27 mouse cellular contexts compared by ENCODE assay signal in the genomic region with DNA sequence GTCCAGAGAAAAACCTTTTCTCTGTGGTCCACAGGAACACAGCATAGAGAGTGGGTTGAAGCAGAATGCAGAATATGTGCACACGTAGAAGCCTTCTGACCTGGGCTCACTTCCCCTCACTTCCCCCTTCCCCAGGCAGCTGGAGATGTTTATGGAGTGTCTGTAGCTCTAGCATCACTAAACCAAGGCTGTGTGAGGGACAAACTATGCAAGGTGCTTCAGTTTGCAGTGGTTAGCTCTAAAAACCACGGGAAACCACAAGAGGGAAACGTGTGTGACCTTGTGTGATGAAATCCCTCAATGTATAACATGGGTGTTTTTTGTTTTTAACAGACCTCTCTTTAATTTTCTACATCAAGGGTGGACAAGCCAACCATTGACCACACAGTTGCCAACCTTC. TPM values are rescaled to one million over a fixed set of nuclear protein-coding genes. Genes with fewer than 3 reads are reported as not detected.
DNase-seq lines count a peak whose midpoint lies in the region; ATAC-seq lines count a peak whose summit lies in the region.
"Had no signal": no experiment of that assay in that cellular context is flagged by ENCODE, and none has a peak within 500 bp of the region (broad histone marks: within the 10 kb centered on the region; RNA-seq: fewer than 3 reads in every experiment).

No protein-coding gene starts in this region.

- peaks cover 2% of the 10 kb centered on the region; the same call in 1 of the 2 replicates for H3K4me1 ChIP-seq in forebrain, embryonic 11.5 days (replicated peaks; ENCODE audit: control insufficient read depth, insufficient read depth, low read length)
- peaks cover 20% of the 10 kb centered on the region for H3K4me1 ChIP-seq in forebrain, embryonic 13.5 days
- H3K4me1 ChIP-seq: heart, embryonic 12.5 days had no signal

- 0 out of 2 replicates have a peak, but pooled peaks have one; percentile 24 for ATAC-seq in forebrain, embryonic 11.5 days (replicated peaks; ENCODE audit: low FRiP score)
- ATAC-seq in forebrain, embryonic 13.5 days = no peak
- ATAC-seq in common myeloid progenitor, adult 5-6 weeks (replicated peaks; ENCODE audit: low read depth, poor library complexity, severe bottlenecking) = peak; percentile 84
- ATAC-seq in megakaryocyte, adult 5-6 weeks (ENCODE audit: poor library complexity, severe bottlenecking) = peak; percentile 58
- ATAC-seq: activated CD4-positive, CD25-positive, alpha-beta regulatory T cell, adult 4 months; CD4-positive, CD25-positive, alpha-beta regulatory T cell, adult 4 months; forebrain, embryonic 14.5 days; intestine, postnatal 0 days had no signal

- H3K9me3 ChIP-seq in forebrain, embryonic 11.5 days (ENCODE audit: control insufficient read depth, low read length) = no peaks in the 10 kb centered on the region
- H3K9me3 ChIP-seq in forebrain, embryonic 13.5 days (replicated peaks) = 0 out of 2 replicates have a peak, but pooled peaks cover 4% of the 10 kb centered on the region
- H3K9me3 ChIP-seq: embryonic facial prominence, embryonic 12.5 days; heart, embryonic 15.5 days; hindbrain, embryonic 15.5 days had no signal

- no peak overlapping the region for H3K27ac ChIP-seq in forebrain, embryonic 11.5 days (ENCODE audit: low read depth, low read length)
- H3K27ac ChIP-seq in forebrain, embryonic 13.5 days = no peak overlapping the region
- H3K27ac ChIP-seq: embryonic facial prominence, embryonic 12.5 days; embryonic facial prominence, embryonic 15.5 days; heart, embryonic 15.5 days; hindbrain, embryonic 12.5 days; hindbrain, embryonic 15.5 days had no signal

- no peak overlapping the region for H3K4me2 ChIP-seq in forebrain, embryonic 11.5 days (ENCODE audit: low read depth, low read length, severe bottlenecking)
- H3K4me2 ChIP-seq in forebrain, embryonic 13.5 days = no peak overlapping the region
- H3K4me2 ChIP-seq: embryonic facial prominence, embryonic 12.5 days; embryonic facial prominence, embryonic 15.5 days; heart, embryonic 12.5 days; heart, embryonic 15.5 days; hindbrain, embryonic 12.5 days; hindbrain, embryonic 15.5 days had no signal

- WGBS in forebrain, embryonic 11.5 days = 73% methylated on average over 3 of the region's 3 CpGs
- 69% methylated on average over 3 of the region's 3 CpGs for WGBS in forebrain, embryonic 13.5 days

- H3K4me3 ChIP-seq in forebrain, embryonic 11.5 days (ENCODE audit: low read depth, low read length) = no peak overlapping the region
- no peak overlapping the region for H3K4me3 ChIP-seq in forebrain, embryonic 13.5 days
- H3K4me3 ChIP-seq: embryonic facial prominence, embryonic 12.5 days; embryonic facial prominence, embryonic 15.5 days; heart, embryonic 12.5 days; heart, embryonic 15.5 days; hindbrain, embryonic 12.5 days; hindbrain, embryonic 15.5 days had no signal

- no peaks in the 10 kb centered on the region for H3K27me3 ChIP-seq in forebrain, embryonic 11.5 days (ENCODE audit: control insufficient read depth, insufficient read depth, low read length)
- no peaks in the 10 kb centered on the region for H3K27me3 ChIP-seq in forebrain, embryonic 13.5 days
- H3K27me3 ChIP-seq: embryonic facial prominence, embryonic 12.5 days; embryonic facial prominence, embryonic 15.5 days; heart, embryonic 12.5 days; heart, embryonic 15.5 days; hindbrain, embryonic 12.5 days; hindbrain, embryonic 15.5 days had no signal

- H3K36me3 ChIP-seq in forebrain, embryonic 11.5 days (ENCODE audit: control insufficient read depth, insufficient read depth, low read length) = no peaks in the 10 kb centered on the region
- no peaks in the 10 kb centered on the region for H3K36me3 ChIP-seq in forebrain, embryonic 13.5 days (ENCODE audit: poor library complexity, severe bottlenecking)
- H3K36me3 ChIP-seq: embryonic facial prominence, embryonic 12.5 days; embryonic facial prominence, embryonic 15.5 days; heart, embryonic 12.5 days; heart, embryonic 15.5 days; hindbrain, embryonic 12.5 days; hindbrain, embryonic 15.5 days had no signal

- H3K9ac ChIP-seq in forebrain, embryonic 11.5 days (ENCODE audit: low read length) = no peak overlapping the region
- H3K9ac ChIP-seq in forebrain, embryonic 13.5 days = no peak overlapping the region
- H3K9ac ChIP-seq: embryonic facial prominence, embryonic 12.5 days; embryonic facial prominence, embryonic 15.5 days; heart, embryonic 12.5 days; heart, embryonic 15.5 days; hindbrain, embryonic 12.5 days; hindbrain, embryonic 15.5 days had no signal

- DNase-seq in forebrain, embryonic 11.5 days (ENCODE audit: low spot score) = peak; percentile 33
- DNase-seq in adrenal gland, postnatal 25 days = no peak
- no peak for DNase-seq in thymus, postnatal 25 days
- DNase-seq: adrenal gland, adult 8-10 months; adrenal gland, postnatal 36 days; cerebellum, adult 18-20 months; cerebellum, adult 9-10 months; cerebellum, postnatal 14 days; gastrocnemius, postnatal 10 days; heart, adult 18-20 months; heart, postnatal 10 days; heart, postnatal 4 days; kidney, adult 2 months had no signal

RNA-seq across cellular contexts. Expression of a gene that starts 36.2 kb away (rescaled TPM):
- polyA plus RNA-seq in forebrain, embryonic 11.5 days (2014; fragmentation: Nextera tagmentation; extraction: Ambion mirVana) = 20.9 and 24.4 TPM in 2 replicates
- 6.1 and 9.8 TPM in 2 replicates for polyA plus RNA-seq in forebrain, embryonic 13.5 days (2015; fragmentation: Nextera tagmentation; extraction: Ambion mirVana)
- total RNA-seq in common myeloid progenitor, adult 5-6 weeks (2017) = 4.5 and 4.8 TPM in 2 replicates
- 0.50 and 1.2 TPM in 2 replicates for total RNA-seq in megakaryocyte, adult 5-6 weeks (2015)
- 0.16 TPM in 1 of 2 replicates, not detected in the other for total RNA-seq in megakaryocyte, adult 5-6 weeks (2017)
- 19.8 and 20.7 TPM in 2 replicates for total RNA-seq in adrenal gland, postnatal 25 days (2021)
- total RNA-seq: MEL had no signal
